In genomic region chr15:17245096-17245495, GRCm38 (mm10) we compare ENCODE assay signal across 23 mouse cellular contexts.
DNase-seq lines count a peak whose midpoint lies in the region; ATAC-seq lines count a peak whose summit lies in the region.
"Had no signal": no experiment of that assay in that cellular context is flagged by ENCODE, and none has a peak within 500 bp of the region (broad histone marks: within the 10 kb centered on the region; RNA-seq: fewer than 3 reads in every experiment).

No protein-coding gene starts in this region.

- no peak for DNase-seq in forebrain, embryonic 10.5 days (ENCODE audit: extremely low spot score, low spot score)
- peak; percentile 51 for DNase-seq in midbrain, embryonic 11.5 days (ENCODE audit: low spot score, missing footprints)
- no peak for DNase-seq in midbrain, embryonic 10.5 days (ENCODE audit: low spot score)
- DNase-seq in midbrain, embryonic 14.5 days, result peak; percentile 54
- DNase-seq in gastrocnemius, postnatal 10 days, result no peak
- no peak for DNase-seq in cerebellum, adult 18-20 months
- DNase-seq: cerebellum, adult 2 months; cerebellum, postnatal 25 days; embryo, embryonic 11 days; gastrocnemius, postnatal 14 days; heart, adult 11 months; kidney, postnatal 25 days; layer of hippocampus, postnatal 36 days; lung, adult 18-20 months; lung, postnatal 10 days; thymus, adult 18-20 months had no signal

- 55% methylated on average over 3 of the region's 3 CpGs for WGBS in forebrain, embryonic 15.5 days
- 96% methylated on average over 3 of the region's 3 CpGs for WGBS in forebrain, embryonic 10.5 days
- 82% methylated on average over 3 of the region's 3 CpGs for WGBS in midbrain, embryonic 11.5 days
- 88% methylated on average over 3 of the region's 3 CpGs for WGBS in midbrain, embryonic 10.5 days
- 50% methylated on average over 3 of the region's 3 CpGs for WGBS in midbrain, embryonic 14.5 days

- H3K27me3 ChIP-seq in forebrain, embryonic 15.5 days, result no peaks in the 10 kb centered on the region
- H3K27me3 ChIP-seq in forebrain, embryonic 10.5 days (ENCODE audit: poor library complexity, severe bottlenecking), result no peaks in the 10 kb centered on the region
- H3K27me3 ChIP-seq in midbrain, embryonic 11.5 days (ENCODE audit: control insufficient read depth, insufficient read depth, low read length), result no peaks in the 10 kb centered on the region
- no peaks in the 10 kb centered on the region for H3K27me3 ChIP-seq in midbrain, embryonic 10.5 days (ENCODE audit: low read depth, poor library complexity, severe bottlenecking)
- H3K27me3 ChIP-seq in midbrain, embryonic 14.5 days (ENCODE audit: control insufficient read depth, insufficient read depth, low read length), result no peaks in the 10 kb centered on the region
- H3K27me3 ChIP-seq: embryonic facial prominence, embryonic 15.5 days; hindbrain, embryonic 15.5 days; limb, embryonic 12.5 days; Patski had no signal

- H3K9ac ChIP-seq in forebrain, embryonic 15.5 days (replicated peaks), result no peak overlapping the region
- H3K9ac ChIP-seq in midbrain, embryonic 11.5 days (ENCODE audit: low read length), result no peak overlapping the region
- no peak overlapping the region for H3K9ac ChIP-seq in midbrain, embryonic 14.5 days (replicated peaks; ENCODE audit: low read length)
- H3K9ac ChIP-seq: embryonic facial prominence, embryonic 15.5 days; hindbrain, embryonic 15.5 days; limb, embryonic 12.5 days had no signal

- 0 out of 2 replicates have a peak, but pooled peaks cover 3% of the 10 kb centered on the region for H3K4me1 ChIP-seq in forebrain, embryonic 15.5 days
- no peaks in the 10 kb centered on the region for H3K4me1 ChIP-seq in forebrain, embryonic 10.5 days
- no peaks in the 10 kb centered on the region for H3K4me1 ChIP-seq in midbrain, embryonic 11.5 days (ENCODE audit: control insufficient read depth, insufficient read depth, low read length)
- no peaks in the 10 kb centered on the region for H3K4me1 ChIP-seq in midbrain, embryonic 10.5 days
- no peaks in the 10 kb centered on the region for H3K4me1 ChIP-seq in midbrain, embryonic 14.5 days (ENCODE audit: control insufficient read depth, insufficient read depth, low read length)
- H3K4me1 ChIP-seq: embryonic facial prominence, embryonic 15.5 days; hindbrain, embryonic 15.5 days; limb, embryonic 12.5 days had no signal

- no peak overlapping the region for H3K4me2 ChIP-seq in forebrain, embryonic 15.5 days (replicated peaks)
- H3K4me2 ChIP-seq in midbrain, embryonic 11.5 days, result no peak overlapping the region
- no peak overlapping the region for H3K4me2 ChIP-seq in midbrain, embryonic 14.5 days (ENCODE audit: low read length)
- H3K4me2 ChIP-seq: embryonic facial prominence, embryonic 15.5 days; heart, embryonic 11.5 days; hindbrain, embryonic 15.5 days; limb, embryonic 12.5 days; liver, embryonic 11.5 days had no signal

- no peak overlapping the region for H3K27ac ChIP-seq in forebrain, embryonic 15.5 days (replicated peaks)
- no peak overlapping the region for H3K27ac ChIP-seq in forebrain, embryonic 10.5 days
- no peak overlapping the region for H3K27ac ChIP-seq in midbrain, embryonic 11.5 days (ENCODE audit: low read depth, low read length)
- H3K27ac ChIP-seq in midbrain, embryonic 10.5 days (replicated peaks), result no peak overlapping the region
- H3K27ac ChIP-seq in midbrain, embryonic 14.5 days (replicated peaks; ENCODE audit: low read depth, low read length), result no peak overlapping the region
- H3K27ac ChIP-seq: embryonic facial prominence, embryonic 15.5 days; hindbrain, embryonic 15.5 days; limb, embryonic 12.5 days had no signal

- no peak overlapping the region for H3K4me3 ChIP-seq in forebrain, embryonic 15.5 days
- no peak overlapping the region for H3K4me3 ChIP-seq in forebrain, embryonic 10.5 days
- H3K4me3 ChIP-seq in midbrain, embryonic 11.5 days (ENCODE audit: low read depth, low read length), result no peak overlapping the region
- no peak overlapping the region for H3K4me3 ChIP-seq in midbrain, embryonic 10.5 days
- H3K4me3 ChIP-seq in midbrain, embryonic 14.5 days (replicated peaks; ENCODE audit: low read depth, low read length), result no peak overlapping the region
- H3K4me3 ChIP-seq: embryonic facial prominence, embryonic 15.5 days; hindbrain, embryonic 15.5 days; limb, embryonic 12.5 days had no signal

- ATAC-seq in forebrain, embryonic 15.5 days (replicated peaks), result peak; percentile 43; the same call in 1 of the 2 replicates
- ATAC-seq in midbrain, embryonic 11.5 days (ENCODE audit: low FRiP score), result 0 out of 2 replicates have a peak, but pooled peaks have one; percentile 19
- peak; percentile 50; the same call in 1 of the 2 replicates for ATAC-seq in midbrain, embryonic 14.5 days (ENCODE audit: low FRiP score, low TSS enrichment)
- ATAC-seq: Patski had no signal

- H3K36me3 ChIP-seq in forebrain, embryonic 15.5 days, result no peaks in the 10 kb centered on the region
- no peaks in the 10 kb centered on the region for H3K36me3 ChIP-seq in forebrain, embryonic 10.5 days (replicated peaks)
- H3K36me3 ChIP-seq in midbrain, embryonic 11.5 days (ENCODE audit: control insufficient read depth, insufficient read depth, low read length), result no peaks in the 10 kb centered on the region
- H3K36me3 ChIP-seq in midbrain, embryonic 10.5 days, result no peaks in the 10 kb centered on the region
- H3K36me3 ChIP-seq in midbrain, embryonic 14.5 days (ENCODE audit: control insufficient read depth, insufficient read depth, low read length), result no peaks in the 10 kb centered on the region
- H3K36me3 ChIP-seq: embryonic facial prominence, embryonic 15.5 days; hindbrain, embryonic 15.5 days; limb, embryonic 12.5 days had no signal

- no peaks in the 10 kb centered on the region for H3K9me3 ChIP-seq in forebrain, embryonic 15.5 days
- no peaks in the 10 kb centered on the region for H3K9me3 ChIP-seq in forebrain, embryonic 10.5 days
- H3K9me3 ChIP-seq in midbrain, embryonic 11.5 days (ENCODE audit: control insufficient read depth, low read length), result no peaks in the 10 kb centered on the region
- H3K9me3 ChIP-seq in midbrain, embryonic 10.5 days (replicated peaks), result no peaks in the 10 kb centered on the region
- no peaks in the 10 kb centered on the region for H3K9me3 ChIP-seq in midbrain, embryonic 14.5 days (ENCODE audit: control insufficient read depth, low read length)
- H3K9me3 ChIP-seq: embryonic facial prominence, embryonic 15.5 days; hindbrain, embryonic 15.5 days; limb, embryonic 12.5 days had no signal

Comparison
In these comparisons a context has a peak if more than half of its experiments do, and no peak if none do; other contexts are left out.
1. DNase-seq: peak in midbrain, embryonic 11.5 days (single experiment) and midbrain, embryonic 14.5 days (single experiment); none in forebrain, embryonic 10.5 days (single experiment), midbrain, embryonic 10.5 days (single experiment), gastrocnemius, postnatal 10 days (single experiment) and cerebellum, adult 18-20 months (0 of 2).
2. Peak in every context shown above with its lines, with median percentiles within 50 percentile points of each other: ATAC-seq.